In genomic region chr15:97823479-97823878, GRCm38 (mm10) we compare ENCODE assay signal across 13 mouse cellular contexts. TPM values are rescaled to one million over a fixed set of nuclear protein-coding genes. Genes with fewer than 3 reads are reported as not detected.
A peak's percentile ranks its signal among the peaks of the same experiment; 100 is the strongest.
DNase-seq lines count a peak whose midpoint lies in the region; ATAC-seq and TF ChIP-seq lines count a peak whose summit lies in the region.
"Had no signal": no experiment of that assay in that cellular context is flagged by ENCODE, and none has a peak within 500 bp of the region (broad histone marks: within the 10 kb centered on the region; RNA-seq: fewer than 3 reads in every experiment).

No protein-coding gene starts in this region.

- H3K9ac ChIP-seq in kidney, embryonic 14.5 days (ENCODE audit: low read depth, low read length) = peak overlapping the region; percentile 23; the same call in 1 of the 2 replicates
- H3K9ac ChIP-seq: hindbrain, embryonic 15.5 days had no signal

- intact Hi-C loops in heart, postnatal 25 days (cut with DNase I) = no loop called here

- peak; percentile 90 for DNase-seq in heart, adult 11 months
- DNase-seq in heart, postnatal 25 days (ENCODE audit: low spot score) = no peak
- DNase-seq in kidney, adult 18-20 months = no peak
- no peak for DNase-seq in spleen, adult 2 months (ENCODE audit: low read depth in 1 of 2, low spot score in 2 of 2)
- DNase-seq in spleen, postnatal 14 days (ENCODE audit: low spot score in 2 of 2) = no peak
- DNase-seq: cerebellum, adult 2 months; liver, embryonic 13.5 days; retina, postnatal 1 day; spleen, adult 18-20 months; thymus, adult 18-20 months had no signal

- H3K4me3 ChIP-seq in kidney, embryonic 14.5 days (ENCODE audit: low read length) = no peak overlapping the region
- H3K4me3 ChIP-seq in spleen, adult 2 months (ENCODE audit: extremely low read depth, insufficient read depth, insufficient read length) = no peak overlapping the region
- H3K4me3 ChIP-seq: hindbrain, embryonic 15.5 days; liver, embryonic 13.5 days had no signal

- TF ChIP-seq POLR2A in spleen, adult 2 months (IDR thresholded peaks at IDR 0.05; ENCODE audit: low read depth, low read length) = no peak

- ATAC-seq in kidney, embryonic 14.5 days (ENCODE audit: low FRiP score, low TSS enrichment) = no peak
- no peak for ATAC-seq in frontal cortex, adult (ENCODE audit: low TSS enrichment)

- H3K27me3 ChIP-seq in kidney, embryonic 14.5 days (ENCODE audit: control insufficient read depth, insufficient read depth, low read length) = no peaks in the 10 kb centered on the region
- H3K27me3 ChIP-seq in spleen, adult 2 months (ENCODE audit: control insufficient read depth, insufficient read depth, low read length) = no peaks in the 10 kb centered on the region
- H3K27me3 ChIP-seq: hindbrain, embryonic 15.5 days; liver, embryonic 13.5 days had no signal

- H3K27ac ChIP-seq in kidney, embryonic 14.5 days (ENCODE audit: low read depth, low read length) = no peak overlapping the region
- H3K27ac ChIP-seq in spleen, adult 2 months (ENCODE audit: insufficient read depth, low read length) = peak overlapping the region; percentile 31

- peaks cover 61% of the 10 kb centered on the region for H3K4me1 ChIP-seq in kidney, embryonic 14.5 days (ENCODE audit: control insufficient read depth, insufficient read depth, low read length)
- peaks cover 71% of the 10 kb centered on the region for H3K4me1 ChIP-seq in spleen, adult 2 months (ENCODE audit: control insufficient read depth, insufficient read depth, insufficient read length)

- peaks cover 8% of the 10 kb centered on the region; the same call in 1 of the 2 replicates for H3K36me3 ChIP-seq in kidney, embryonic 14.5 days (ENCODE audit: control insufficient read depth, insufficient read depth, low read length)
- H3K36me3 ChIP-seq in spleen, adult 2 months (ENCODE audit: control insufficient read depth, insufficient read depth, low read length) = 0 out of 2 replicates have a peak, but pooled peaks cover 2% of the 10 kb centered on the region
- H3K36me3 ChIP-seq: hindbrain, embryonic 15.5 days had no signal

- TF ChIP-seq CTCF in spleen, adult 2 months (IDR thresholded peaks at IDR 0.05; ENCODE audit: extremely low read depth, insufficient read depth, insufficient read length, insufficient replicate concordance) = no peak

- H3K9me3 ChIP-seq in kidney, embryonic 14.5 days (ENCODE audit: control insufficient read depth, low read length) = no peaks in the 10 kb centered on the region
- H3K9me3 ChIP-seq: hindbrain, embryonic 15.5 days; liver, embryonic 13.5 days had no signal

- WGBS in kidney, embryonic 14.5 days = 76% methylated on average over 12 of the region's 12 CpGs
- 71% methylated on average over 12 of the region's 12 CpGs for WGBS in spleen, adult 2 months

- H3K4me2 ChIP-seq in kidney, embryonic 14.5 days (replicated peaks; ENCODE audit: low read depth, low read length) = no peak overlapping the region
- H3K4me2 ChIP-seq: hindbrain, embryonic 15.5 days; liver, embryonic 13.5 days had no signal

RNA-seq across cellular contexts. Expression of gene Hdac7, which starts 20.8 kb away (rescaled TPM):
- 10 to 100 TPM; 30.3 to 33.0 TPM for total RNA-seq in heart, postnatal 25 days (2021)
- polyA plus RNA-seq in kidney, embryonic 14.5 days (2014; fragmentation: Nextera tagmentation; extraction: Ambion mirVana) = 32.2 and 34.1 TPM in 2 replicates
- 104 and 137 TPM in 2 replicates for polyA plus RNA-seq in spleen, adult 2 months (2012; rRNA removed)

RNA-seq across cellular contexts. Expression of gene Slc48a1, which starts 45.2 kb away (rescaled TPM):
- 10 to 100 TPM; 76.5 to 83.0 TPM for total RNA-seq in heart, postnatal 25 days (2021)
- 34.4 and 36.1 TPM in 2 replicates for polyA plus RNA-seq in kidney, embryonic 14.5 days (2014; fragmentation: Nextera tagmentation; extraction: Ambion mirVana)
- 94.0 and 117 TPM in 2 replicates for polyA plus RNA-seq in spleen, adult 2 months (2012; rRNA removed)

RNA-seq across cellular contexts. Expression of gene Rapgef3, which starts 55.7 kb away (rescaled TPM):
- total RNA-seq in heart, postnatal 25 days (2021) = 10 to 100 TPM; 20.7 to 26.5 TPM
- polyA plus RNA-seq in kidney, embryonic 14.5 days (2014; fragmentation: Nextera tagmentation; extraction: Ambion mirVana) = 11.9 and 15.7 TPM in 2 replicates
- 28.8 and 33.6 TPM in 2 replicates for polyA plus RNA-seq in spleen, adult 2 months (2012; rRNA removed)
